Mouse (Mus musculus) layer of hippocampus, adult 9-10 months (tissue): Measurements from ENCODE around the gene Ap2a2.
"Not testable (repeated sequence)": the region's sequence is repeated elsewhere in the genome, so short reads cannot be mapped to it uniquely, and the experiment has no call there.

ENCODE experiments used
- DNase-seq: peaks from one replicate; pipeline ENCODE4 v3.0.0; 2022; ENCODE audit warnings: low spot score

Ap2a2 gene

GRCm38 (mm10) chr7:141560471-141560870 lies 1.5 kb upstream of the Ap2a2 start:
- no peak for DNase-seq

GRCm38 (mm10) chr7:141562421-141562851 lies 463 bp downstream of the Ap2a2 start:
- no peak for DNase-seq

- no peak for DNase-seq
These were observed 967 bp downstream of the Ap2a2 start for GRCm38 (mm10) chr7:141562852-141563427.

- no peak for DNase-seq
These were observed 2.6 kb downstream of the Ap2a2 start for GRCm38 (mm10) chr7:141564561-141564960.

GRCm38 (mm10) chr7:141566587-141566986 lies 4.6 kb downstream of the Ap2a2 start:
- no peak for DNase-seq

- no peak for DNase-seq
These were observed 7.4 kb downstream of the Ap2a2 start for GRCm38 (mm10) chr7:141569283-141569803.

GRCm38 (mm10) chr7:141569916-141570315 lies 7.9 kb downstream of the Ap2a2 start:
- no peak for DNase-seq

- DNase-seq, result no peak
These were observed 8.8 kb downstream of the Ap2a2 start for GRCm38 (mm10) chr7:141570625-141571295.

GRCm38 (mm10) chr7:141574041-141574440 lies 12.1 kb downstream of the Ap2a2 start:
- no peak for DNase-seq

- DNase-seq, result no peak
These were observed 13.5 kb downstream of the Ap2a2 start for GRCm38 (mm10) chr7:141575481-141575880.

GRCm38 (mm10) chr7:141577801-141578200 lies 15.8 kb downstream of the Ap2a2 start:
- no peak for DNase-seq

- DNase-seq, result no peak
These were observed 16.5 kb downstream of the Ap2a2 start for GRCm38 (mm10) chr7:141578511-141578910.

- DNase-seq, result no peak
These were observed 17.0 kb downstream of the Ap2a2 start for GRCm38 (mm10) chr7:141578943-141579342.

GRCm38 (mm10) chr7:141581323-141581722 lies 19.4 kb downstream of the Ap2a2 start:
- no peak for DNase-seq

GRCm38 (mm10) chr7:141584048-141584841 lies 22.3 kb downstream of the Ap2a2 start:
- no peak for DNase-seq

- no peak for DNase-seq
These were observed 23.3 kb downstream of the Ap2a2 start for GRCm38 (mm10) chr7:141585288-141585687.

GRCm38 (mm10) chr7:141585881-141586280 lies 23.9 kb downstream of the Ap2a2 start:
- no peak for DNase-seq

GRCm38 (mm10) chr7:141588890-141589289 lies 26.9 kb downstream of the Ap2a2 start:
- no peak for DNase-seq

GRCm38 (mm10) chr7:141590249-141590648 lies 28.3 kb downstream of the Ap2a2 start:
- not testable (repeated sequence) for DNase-seq

- no peak for DNase-seq
These were observed 29.0 kb downstream of the Ap2a2 start for GRCm38 (mm10) chr7:141590959-141591358.

- no peak for DNase-seq
These were observed 30.1 kb downstream of the Ap2a2 start for GRCm38 (mm10) chr7:141592096-141592495.

- DNase-seq, result no peak
These were observed 31.1 kb downstream of the Ap2a2 start for GRCm38 (mm10) chr7:141593056-141593455.

- no peak for DNase-seq
These were observed 35.0 kb downstream of the Ap2a2 start for GRCm38 (mm10) chr7:141596971-141597370.
